Comparison of ENCODE assay signal across 8 mouse cellular contexts in genomic region chr17:80552653-80553052, GRCm38 (mm10). TPM values are rescaled to one million over a fixed set of nuclear protein-coding genes. Genes with fewer than 3 reads are reported as not detected.
DNase-seq lines count a peak whose midpoint lies in the region; ATAC-seq and TF ChIP-seq lines count a peak whose summit lies in the region.

No protein-coding gene starts in this region.

- H3K9ac ChIP-seq in ES-Bruce4 (ENCODE audit: low read depth, poor library complexity, severe bottlenecking): peak overlapping the region; percentile 65; the same call in 1 of the 2 replicates
- H3K9ac ChIP-seq in hindbrain, embryonic 14.5 days: no peak overlapping the region

- WGBS in heart, embryonic 10.5 days: 79% methylated on average over 4 of the region's 4 CpGs
- WGBS in hindbrain, embryonic 14.5 days: 80% methylated on average over 4 of the region's 4 CpGs

- TF ChIP-seq POLR2A in ES-Bruce4 (IDR thresholded peaks at IDR 0.05; ENCODE audit: insufficient read depth, low read length): no peak

- H3K4me2 ChIP-seq in hindbrain, embryonic 14.5 days (replicated peaks): peak overlapping the region; percentile 56; the same call in 1 of the 2 replicates

- no peak overlapping the region for H3K4me3 ChIP-seq in heart, embryonic 10.5 days
- H3K4me3 ChIP-seq in ES-Bruce4 (ENCODE audit: low read depth, low read length): no peak overlapping the region
- H3K4me3 ChIP-seq in hindbrain, embryonic 14.5 days (replicated peaks; ENCODE audit: low read length): no peak overlapping the region
- H3K4me3 ChIP-seq in megakaryocyte, embryonic 14.5 days (replicated peaks): peak overlapping the region; percentile 93

- no peak for TF ChIP-seq EP300 in ES-Bruce4 (IDR thresholded peaks at IDR 0.05; ENCODE audit: insufficient read depth, low read depth, low read length)

- H3K36me3 ChIP-seq in heart, embryonic 10.5 days: no peaks in the 10 kb centered on the region
- no peaks in the 10 kb centered on the region for H3K36me3 ChIP-seq in ES-Bruce4 (ENCODE audit: control insufficient read depth, insufficient read depth, low read length, poor library complexity, severe bottlenecking)
- H3K36me3 ChIP-seq in hindbrain, embryonic 14.5 days (replicated peaks; ENCODE audit: control insufficient read depth, insufficient read depth): no peaks in the 10 kb centered on the region
- no peaks in the 10 kb centered on the region for H3K36me3 ChIP-seq in megakaryocyte, embryonic 14.5 days (replicated peaks; ENCODE audit: low read length)

- intact Hi-C loops in heart, postnatal 14 days (cut with DNase I): loop anchor here (2.0 kb wide), 2 partner anchors 70 to 94 kb away; no protein-coding TSS in a partner anchor

- no peak for TF ChIP-seq CTCF in ES-Bruce4 (IDR thresholded peaks at IDR 0.05; ENCODE audit: low read depth, low read length)

- DNase-seq in heart, embryonic 10.5 days (ENCODE audit: low spot score): no peak
- DNase-seq in heart, postnatal 14 days: no peak
- DNase-seq in hindbrain, embryonic 14.5 days (ENCODE audit: low spot score): no peak
- DNase-seq in gastrocnemius, postnatal 4 days (ENCODE audit: low spot score in 2 of 2): no peak
- DNase-seq in yolk sac, embryonic 10.5 days (ENCODE audit: low spot score): no peak

- H3K9me3 ChIP-seq in heart, embryonic 10.5 days: no peaks in the 10 kb centered on the region
- H3K9me3 ChIP-seq in ES-Bruce4 (replicated peaks; ENCODE audit: control insufficient read depth, insufficient read depth, low read length, poor library complexity, severe bottlenecking): no peaks in the 10 kb centered on the region
- H3K9me3 ChIP-seq in hindbrain, embryonic 14.5 days (ENCODE audit: control insufficient read depth, low read length): no peaks in the 10 kb centered on the region
- no peaks in the 10 kb centered on the region; the same call in 1 of the 2 replicates for H3K9me3 ChIP-seq in megakaryocyte, embryonic 14.5 days

- no peaks in the 10 kb centered on the region; the same call in 1 of the 2 replicates for H3K4me1 ChIP-seq in heart, embryonic 10.5 days
- no peaks in the 10 kb centered on the region for H3K4me1 ChIP-seq in ES-Bruce4 (ENCODE audit: control insufficient read depth, insufficient read depth, low read length)
- peaks cover 4% of the 10 kb centered on the region; the same call in 1 of the 2 replicates for H3K4me1 ChIP-seq in hindbrain, embryonic 14.5 days (replicated peaks; ENCODE audit: control insufficient read depth, insufficient read depth, low read length)
- H3K4me1 ChIP-seq in megakaryocyte, embryonic 14.5 days: peaks cover 26% of the 10 kb centered on the region

- no peak for ATAC-seq in hindbrain, embryonic 14.5 days (ENCODE audit: low FRiP score)
- no peak for ATAC-seq in megakaryocyte progenitor cell, adult 5-6 weeks (replicated peaks; ENCODE audit: poor library complexity)

- no peaks in the 10 kb centered on the region for H3K27me3 ChIP-seq in heart, embryonic 10.5 days (ENCODE audit: insufficient read depth, poor library complexity, severe bottlenecking)
- H3K27me3 ChIP-seq in ES-Bruce4 (ENCODE audit: control insufficient read depth, insufficient read depth, low read length, poor library complexity, severe bottlenecking): no peaks in the 10 kb centered on the region
- H3K27me3 ChIP-seq in hindbrain, embryonic 14.5 days (ENCODE audit: control insufficient read depth, insufficient read depth, low read length): no peaks in the 10 kb centered on the region
- H3K27me3 ChIP-seq in megakaryocyte, embryonic 14.5 days (replicated peaks): no peaks in the 10 kb centered on the region

- peak overlapping the region; percentile 89; the same call in 1 of the 2 replicates for H3K27ac ChIP-seq in heart, embryonic 10.5 days
- no peak overlapping the region for H3K27ac ChIP-seq in ES-Bruce4 (ENCODE audit: insufficient read depth, low read length)
- no peak overlapping the region for H3K27ac ChIP-seq in hindbrain, embryonic 14.5 days

RNA-seq across cellular contexts. Expression of gene Cdkl4, which starts 25.0 kb away (rescaled TPM):
- 0.07 and 0.24 TPM in 2 replicates for polyA plus RNA-seq in heart, embryonic 10.5 days (2016; fragmentation: Nextera tagmentation; extraction: Ambion mirVana)
- under 1 TPM in 1 of 2 experiments, not detected in 1; 0.14 TPM for total RNA-seq in heart, postnatal 14 days (2021)
- polyA plus RNA-seq in ES-Bruce4 (2011; ENCODE audit: insufficient read depth, insufficient read length, low read depth, missing spikeins): 0.30 and 0.78 TPM in 2 replicates
- polyA plus RNA-seq in hindbrain, embryonic 14.5 days (2014; fragmentation: Nextera tagmentation; extraction: Ambion mirVana): 7.0 and 7.3 TPM in 2 replicates
- 0.13 TPM in 1 of 2 replicates, not detected in the other for polyA plus RNA-seq in megakaryocyte, embryonic 14.5 days (2012; ENCODE audit: insufficient read depth, low replicate concordance)
- total RNA-seq in gastrocnemius, postnatal 4 days (2021): under 1 TPM; 0.07 to 0.13 TPM
- 0.47 and 0.54 TPM in 2 replicates for total RNA-seq in megakaryocyte progenitor cell, adult 5-6 weeks (2015)
- 0.17 and 0.75 TPM in 2 replicates for total RNA-seq in megakaryocyte progenitor cell, adult 5-6 weeks (2017)
